Mouse (Mus musculus) kidney, postnatal 0 days (tissue): Measurements from ENCODE around the gene Pik3c2g. TPM values are rescaled to one million over a fixed set of nuclear protein-coding genes. Genes with fewer than 3 reads are reported as not detected.
A peak's percentile ranks its signal among the peaks of the same experiment; 100 is the strongest.
"Not testable (repeated sequence)": the region's sequence is repeated elsewhere in the genome, so short reads cannot be mapped to it uniquely, and the experiment has no call there.

Experiments
- ATAC-seq: fragments of 200-750 bp; cut with Nextera tagmentation; replicated peaks from 2 replicates; pipeline ENCODE4 v1.8.0; 2017; ENCODE audit warnings: low read depth, moderate number of reproducible peaks, moderate TSS enrichment, moderate library complexity; ENCODE audit not compliant: low FRiP score
- DNase-seq: peaks from one replicate; pipeline ENCODE4 v3.0.0-alpha.2; 2016; ENCODE audit warnings: low spot score
- H3K27ac ChIP-seq: fragments of 300-500 bp; sonication (generic); 2 replicates; pipeline ENCODE4 v1.5.1; 2014; ENCODE audit warnings: mild to moderate bottlenecking
- H3K27me3 ChIP-seq: fragments of 300-500 bp; sonication (generic); 2 replicates; pipeline ENCODE4 v1.6.1; 2014; ENCODE audit warnings: low read length, mixed read lengths; ENCODE audit not compliant: insufficient read depth
- H3K36me3 ChIP-seq: fragments of 300-500 bp; sonication (generic); 2 replicates; pipeline ENCODE4 v1.6.1; 2014; ENCODE audit warnings: low read length, mixed read lengths; ENCODE audit not compliant: insufficient read depth
- H3K4me1 ChIP-seq: fragments of 300-500 bp; sonication (generic); replicated peaks from 2 replicates; pipeline ENCODE4 v1.6.1; 2014; ENCODE audit warnings: antibody characterized with exemption, low read length, mixed read lengths; ENCODE audit not compliant: insufficient read depth
- H3K4me2 ChIP-seq: fragments of 300-500 bp; sonication (generic); 2 replicates; pipeline ENCODE4 v1.6.1; 2014; ENCODE audit warnings: mild to moderate bottlenecking, low read length, moderate library complexity, mixed read lengths
- H3K4me3 ChIP-seq: fragments of 300-500 bp; sonication (generic); replicated peaks from 2 replicates; pipeline ENCODE4 v1.5.1; 2014; ENCODE audit warnings: low read depth, low read length
- H3K9ac ChIP-seq: fragments of 300-500 bp; sonication (generic); 2 replicates; pipeline ENCODE4 v1.6.1; 2014; ENCODE audit warnings: low read depth, low read length
- H3K9me3 ChIP-seq: fragments of 300-500 bp; sonication (generic); replicated peaks from 2 replicates; pipeline ENCODE4 v1.6.1; 2016; ENCODE audit warnings: low read length, inconsistent platforms, mixed read lengths
- CTCF ChIP-seq: IDR thresholded peaks from 2 replicates; pipeline ENCODE4 v1.5.1; 2016; ENCODE audit warnings: antibody characterized with exemption, low read depth, mild to moderate bottlenecking, moderate library complexity
- WGBS: fragments of 180-500 bp; shearing (Covaris S2); extraction: QIAGEN DNeasy Blood & Tissue Kit; methylation state at CpG from one replicate; pipeline ENCODE4 v1.1.7; 2014; 5-methylcytosine and 5-hydroxymethylcytosine counted together
- polyA plus RNA-seq: library from polyadenylated mRNA; unstranded; fragments of >200 nt; fragmentation: Nextera tagmentation; extraction: Ambion mirVana; gene quantifications from 2 replicates; pipeline ENCODE4 v1.2.1, GENCODE M21; 2015

The Pik3c2g gene
- polyA plus RNA-seq, 1 experiment from 2014 or later: 0.28 TPM

DNA sequence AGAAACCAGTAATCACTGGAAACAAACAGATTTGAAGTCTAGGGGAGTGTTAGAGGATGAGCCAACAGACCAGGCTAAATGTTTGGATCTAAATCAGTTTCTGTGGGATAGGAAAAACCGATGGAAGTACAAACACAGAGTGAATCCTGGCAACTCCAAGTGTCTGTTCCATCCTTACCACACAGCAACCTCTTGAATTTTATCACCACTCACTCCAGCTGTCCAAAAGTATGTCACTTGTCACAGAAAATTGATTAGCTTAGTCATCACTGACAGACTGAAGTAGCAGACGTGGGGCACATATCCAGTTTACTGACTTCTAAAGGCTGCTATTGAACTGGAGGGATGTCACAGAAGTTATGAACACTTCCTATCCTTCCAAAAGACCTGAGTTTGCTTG, 347.8 kb downstream of the Pik3c2g start:
- Histone ChIP-seq H3K27ac (no peak overlapping the region), H3K36me3 (no peaks in the 10 kb centered on the region), H3K4me1 (no peaks in the 10 kb centered on the region), H3K9ac (no peak overlapping the region), H3K4me3 (no peak overlapping the region), H3K4me2 (no peak overlapping the region), H3K27me3 (no peaks in the 10 kb centered on the region), H3K9me3 (no peaks in the 10 kb centered on the region)
- DNase-seq (no peak), ATAC-seq (no peak)
- WGBS: 65% methylated on average over 2 of the region's 2 CpGs
- no peak for TF ChIP-seq CTCF

GRCm38 (mm10) chr6:139937581-139937980, 350.6 kb downstream of the Pik3c2g start:
- not testable (repeated sequence) for H3K36me3 ChIP-seq, H3K27ac ChIP-seq, ATAC-seq, DNase-seq, H3K4me3 ChIP-seq, H3K27me3 ChIP-seq, H3K4me1 ChIP-seq, H3K4me2 ChIP-seq, H3K9me3 ChIP-seq, H3K9ac ChIP-seq
- 74% methylated on average over 4 of the region's 4 CpGs for WGBS

DNA sequence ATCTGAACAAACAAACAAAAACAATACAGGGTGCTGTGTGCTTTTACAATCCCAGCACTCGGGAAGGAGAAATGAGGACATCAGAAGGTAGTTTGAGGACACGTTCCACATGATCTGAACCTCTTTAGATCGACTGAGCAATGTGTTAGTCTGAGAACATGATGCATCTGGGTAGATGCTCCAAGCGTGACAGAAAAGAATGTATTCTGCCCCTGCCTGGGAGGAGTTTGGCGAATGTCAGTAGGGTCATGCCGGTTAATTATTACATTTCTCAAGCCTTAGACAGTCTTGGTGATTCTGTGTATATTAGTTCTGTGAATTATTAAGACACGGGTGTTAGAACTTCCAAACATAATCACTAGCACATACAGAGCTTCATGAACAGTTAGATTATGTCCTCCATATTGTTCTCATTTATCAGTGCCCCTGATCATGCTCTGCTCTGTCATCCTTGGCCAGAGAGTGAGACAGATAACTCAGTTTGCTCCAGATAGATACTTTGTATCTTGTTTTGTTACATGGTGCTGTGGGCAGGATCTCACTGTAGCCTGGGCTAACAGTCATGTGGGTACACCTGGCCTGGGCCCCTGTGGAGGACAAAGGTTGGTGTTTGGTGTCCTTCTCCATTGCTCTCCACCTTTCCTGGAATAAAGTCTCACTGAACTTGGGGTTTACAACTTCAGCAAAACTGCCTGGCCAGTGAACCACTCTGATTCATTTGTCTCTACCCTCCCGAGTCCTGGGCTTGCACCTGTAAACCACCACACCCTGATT, 360.3 kb downstream of the Pik3c2g start:
- H3K27me3 ChIP-seq: no peaks in the 10 kb centered on the region
- H3K9ac ChIP-seq: no peak overlapping the region
- H3K4me2 ChIP-seq: no peak overlapping the region
- H3K4me3 ChIP-seq: no peak overlapping the region
- no peak for TF ChIP-seq CTCF
- H3K27ac ChIP-seq: peak overlapping the region; percentile 47; the same call in 1 of the 2 replicates
- H3K36me3 ChIP-seq: no peaks in the 10 kb centered on the region
- ATAC-seq (peak; percentile 95), DNase-seq (peak; percentile 27)
- H3K9me3 ChIP-seq: no peaks in the 10 kb centered on the region
- H3K4me1 ChIP-seq: no peaks in the 10 kb centered on the region
- WGBS: 62% methylated on average over 8 of the region's 8 CpGs

GRCm38 (mm10) chr6:139953596-139953995, 366.6 kb downstream of the Pik3c2g start:
- DNase-seq (no peak), ATAC-seq (no peak)
- H3K9me3 ChIP-seq: no peaks in the 10 kb centered on the region
- H3K4me1 ChIP-seq: no peaks in the 10 kb centered on the region
- H3K4me3 ChIP-seq: no peak overlapping the region
- no peak for TF ChIP-seq CTCF
- no peaks in the 10 kb centered on the region for H3K27me3 ChIP-seq
- H3K27ac ChIP-seq: no peak overlapping the region
- no peak overlapping the region for H3K4me2 ChIP-seq
- no peak overlapping the region for H3K9ac ChIP-seq
- WGBS: 74% methylated on average over 12 of the region's 12 CpGs
- no peaks in the 10 kb centered on the region for H3K36me3 ChIP-seq

DNA sequence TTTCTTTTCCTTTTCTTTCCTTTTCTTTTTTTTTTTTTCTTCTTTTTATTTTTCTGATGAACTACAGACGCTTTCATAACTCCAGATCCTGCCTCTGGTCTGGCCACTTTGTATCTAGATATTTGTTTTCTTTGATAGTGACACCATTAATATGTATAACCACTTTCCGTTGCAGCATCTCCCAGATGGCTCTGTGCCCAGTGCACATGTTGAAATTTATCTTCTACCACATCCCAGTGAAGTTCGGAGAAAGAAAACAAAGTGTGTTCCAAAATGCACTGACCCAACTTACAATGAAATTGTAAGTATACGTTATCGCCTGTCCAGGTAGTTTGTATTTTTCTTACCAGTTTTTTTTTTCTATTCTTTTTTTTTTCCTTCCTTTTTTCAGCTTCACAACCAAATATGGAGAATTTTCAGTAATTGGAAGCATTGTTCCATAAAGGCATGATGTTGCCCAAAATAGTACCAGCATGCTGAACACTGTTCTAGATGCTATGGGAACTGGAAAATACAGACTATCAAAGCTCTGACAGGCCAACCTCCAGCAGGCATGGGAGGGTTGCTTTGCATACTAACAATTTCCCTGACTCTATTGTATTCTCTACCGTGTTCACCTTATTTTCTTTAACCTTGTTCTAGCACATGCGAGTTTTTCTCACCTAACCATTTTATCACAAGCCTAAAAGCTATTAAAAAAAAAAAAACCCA, 370.7 kb downstream of the Pik3c2g start:
- no peak for TF ChIP-seq CTCF
- DNase-seq: no peak
- Histone ChIP-seq H3K4me3 (no peak overlapping the region), H3K27me3 (no peaks in the 10 kb centered on the region), H3K4me2 (no peak overlapping the region), H3K36me3 (no peaks in the 10 kb centered on the region), H3K9me3 (no peaks in the 10 kb centered on the region), H3K4me1 (no peaks in the 10 kb centered on the region), H3K27ac (no peak overlapping the region), H3K9ac (no peak overlapping the region)
- no peak for ATAC-seq
- 46% methylated on average over 7 of the region's 7 CpGs for WGBS

GRCm38 (mm10) chr6:139963775-139964174, 376.8 kb downstream of the Pik3c2g start:
- ATAC-seq (no peak), DNase-seq (no peak)
- WGBS: 54% methylated on average over 3 of the region's 3 CpGs
- Histone ChIP-seq H3K4me3 (no peak overlapping the region), H3K9ac (no peak overlapping the region), H3K4me1 (no peaks in the 10 kb centered on the region), H3K36me3 (no peaks in the 10 kb centered on the region), H3K4me2 (no peak overlapping the region), H3K27me3 (no peaks in the 10 kb centered on the region), H3K27ac (no peak overlapping the region), H3K9me3 (no peaks in the 10 kb centered on the region)
- no peak for TF ChIP-seq CTCF
